Mouse (Mus musculus) lung, postnatal 0 days (tissue): ENCODE results near the gene Rasgef1a.

Experiments
- CTCF ChIP-seq: IDR thresholded peaks from 2 replicates; pipeline ENCODE4 v1.5.1; 2016; ENCODE audit warnings: antibody characterized with exemption, mild to moderate bottlenecking
- EP300 ChIP-seq: IDR thresholded peaks from 2 replicates; pipeline ENCODE4 v1.6.1; 2016; ENCODE audit warnings: antibody characterized with exemption, mild to moderate bottlenecking, control low read depth

DNA sequence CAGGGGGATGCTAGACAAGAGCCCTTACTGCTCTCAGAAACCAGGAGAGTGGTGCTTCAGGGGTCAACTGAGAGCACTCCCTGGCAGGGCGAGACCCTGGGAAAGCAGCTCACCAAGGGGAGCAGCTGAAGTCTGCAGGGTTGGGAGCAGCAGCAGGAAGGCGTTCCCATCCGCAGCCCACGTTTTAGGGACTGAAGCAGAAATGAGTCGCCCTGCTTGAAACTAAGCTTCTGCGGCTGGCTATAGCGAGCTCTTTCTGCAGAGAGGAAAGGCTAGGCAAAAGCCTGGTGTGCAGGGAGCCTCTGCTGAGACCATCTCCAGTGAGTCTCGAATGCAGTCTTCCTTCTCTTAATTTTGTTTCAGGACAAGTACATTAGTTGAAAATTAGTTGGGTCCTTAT is 19.3 kb upstream of the Rasgef1a start:
- TF ChIP-seq CTCF: no peak
- TF ChIP-seq EP300: no peak
